Mouse (Mus musculus) c-Kit-positive CD71-negative TER-119-negative erythroid progenitor cells, embryonic 14.5 days (primary cell): ENCODE data around the gene Gk5.
"Not testable (repeated sequence)": the region's sequence is repeated elsewhere in the genome, so short reads cannot be mapped to it uniquely, and the experiment has no call there.

Source experiments
- DNase-seq: peaks from one replicate; pipeline ENCODE4 v3.0.0-alpha.2; 2013; ENCODE audit warnings: low read depth

Gene Gk5

GRCm38 (mm10) chr9:96118861-96119772, at the start of gene Gk5:
Gene Gk5 (plus strand): TSS chr9:96119362.
- DNase-seq = peak; percentile 91

- DNase-seq = no peak
These were observed 40.3 kb upstream of the Gk5 start for GRCm38 (mm10) chr9:96078752-96079315.

- DNase-seq = no peak
These were observed 33.9 kb upstream of the Gk5 start for GRCm38 (mm10) chr9:96085293-96085692.

- DNase-seq = no peak
These were observed 31.5 kb upstream of the Gk5 start for GRCm38 (mm10) chr9:96087671-96088070.

DNA sequence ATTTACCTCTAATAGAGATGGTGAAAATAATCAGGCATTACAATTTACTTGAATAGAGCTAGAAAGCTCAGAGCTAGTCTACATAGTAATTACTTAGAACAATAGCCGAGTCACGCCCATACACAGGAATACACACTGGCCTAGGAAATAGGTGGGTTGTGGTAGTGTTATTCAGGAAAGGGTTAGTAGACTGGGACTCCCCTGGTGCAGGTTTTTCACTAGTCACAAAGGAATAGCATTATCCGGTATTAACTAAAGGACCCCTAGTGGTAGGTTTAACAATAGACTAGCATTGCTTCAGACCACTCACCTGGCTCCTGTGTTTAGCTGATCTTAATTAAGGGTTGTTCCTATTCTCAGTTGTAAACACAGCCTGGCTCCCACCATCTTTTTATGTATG, 30.7 kb upstream of the Gk5 start:
- DNase-seq = not testable (repeated sequence)

DNA sequence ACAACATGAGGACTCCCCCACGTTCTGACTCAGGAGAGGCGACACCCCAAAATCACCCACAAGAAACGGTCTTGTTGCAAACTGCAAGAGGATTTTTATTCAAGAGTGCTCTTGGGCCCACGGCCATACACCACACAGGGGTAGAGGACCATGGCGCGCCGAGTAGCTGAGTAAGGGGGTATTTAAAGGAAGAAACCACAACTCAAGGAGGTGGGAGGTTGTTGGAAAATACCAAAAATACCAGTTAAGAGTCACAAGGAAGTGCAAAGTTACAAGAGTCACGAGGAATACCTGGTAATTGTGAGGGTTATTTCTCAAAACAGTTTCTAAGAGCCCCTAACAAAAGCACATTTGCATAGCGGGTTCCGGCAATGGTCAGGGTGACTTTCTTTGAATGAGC, 26.5 kb upstream of the Gk5 start:
- DNase-seq = not testable (repeated sequence)

- DNase-seq = no peak
These were observed 25.9 kb upstream of the Gk5 start for GRCm38 (mm10) chr9:96093221-96093620.

GRCm38 (mm10) chr9:96094341-96094740, 24.8 kb upstream of the Gk5 start:
- no peak for DNase-seq

GRCm38 (mm10) chr9:96095192-96095591, 24.0 kb upstream of the Gk5 start:
- DNase-seq = no peak

DNA sequence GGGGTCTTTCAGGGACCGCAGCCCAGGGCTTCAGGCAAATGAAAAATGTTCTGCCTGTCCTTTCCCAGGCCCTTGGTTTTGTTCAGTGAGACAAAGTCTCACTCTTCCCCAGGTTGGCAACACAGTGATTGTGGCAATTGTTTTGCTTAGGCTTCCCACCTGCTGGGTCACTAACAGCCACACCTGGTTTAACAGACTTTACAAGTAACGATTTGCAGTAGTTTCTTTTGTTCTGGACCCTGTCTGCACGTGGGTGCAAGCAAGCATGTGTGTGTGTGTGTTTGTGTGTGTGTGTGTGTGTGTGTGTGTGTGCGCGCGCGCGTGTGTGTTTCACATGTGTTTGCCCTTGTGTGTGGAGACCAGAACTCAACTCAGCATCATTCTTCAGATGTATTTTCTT, 16.3 kb upstream of the Gk5 start:
- no peak for DNase-seq

DNA sequence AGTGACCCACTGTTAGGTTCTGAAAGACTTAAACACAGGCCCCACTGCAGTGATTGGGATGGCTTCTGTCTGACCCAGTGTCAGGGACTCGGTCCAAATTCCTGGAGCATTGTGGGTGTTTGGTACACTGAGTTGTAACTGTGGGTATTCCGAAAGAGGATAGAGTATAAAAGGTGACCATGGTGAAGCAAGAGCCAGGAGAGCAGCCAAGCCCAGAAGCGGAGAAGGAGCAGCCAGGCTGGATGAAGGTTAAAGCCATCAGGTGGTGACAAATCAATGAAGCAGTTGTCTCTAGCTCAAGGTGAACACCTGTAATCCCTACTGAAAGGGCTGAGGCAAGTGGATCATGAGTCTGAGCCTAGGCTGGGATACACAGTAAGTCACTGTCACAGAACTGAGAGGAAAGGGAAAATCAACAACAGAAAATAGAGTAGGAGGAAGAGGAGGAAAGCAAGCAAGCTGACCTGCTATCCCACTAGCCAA, 6.2 kb upstream of the Gk5 start:
- DNase-seq = no peak

GRCm38 (mm10) chr9:96116801-96117200, 2.4 kb upstream of the Gk5 start:
- no peak for DNase-seq

GRCm38 (mm10) chr9:96118216-96118615, 946 bp upstream of the Gk5 start:
- DNase-seq = no peak

- no peak for DNase-seq
These were observed 8.8 kb downstream of the Gk5 start for GRCm38 (mm10) chr9:96127972-96128371.

DNA sequence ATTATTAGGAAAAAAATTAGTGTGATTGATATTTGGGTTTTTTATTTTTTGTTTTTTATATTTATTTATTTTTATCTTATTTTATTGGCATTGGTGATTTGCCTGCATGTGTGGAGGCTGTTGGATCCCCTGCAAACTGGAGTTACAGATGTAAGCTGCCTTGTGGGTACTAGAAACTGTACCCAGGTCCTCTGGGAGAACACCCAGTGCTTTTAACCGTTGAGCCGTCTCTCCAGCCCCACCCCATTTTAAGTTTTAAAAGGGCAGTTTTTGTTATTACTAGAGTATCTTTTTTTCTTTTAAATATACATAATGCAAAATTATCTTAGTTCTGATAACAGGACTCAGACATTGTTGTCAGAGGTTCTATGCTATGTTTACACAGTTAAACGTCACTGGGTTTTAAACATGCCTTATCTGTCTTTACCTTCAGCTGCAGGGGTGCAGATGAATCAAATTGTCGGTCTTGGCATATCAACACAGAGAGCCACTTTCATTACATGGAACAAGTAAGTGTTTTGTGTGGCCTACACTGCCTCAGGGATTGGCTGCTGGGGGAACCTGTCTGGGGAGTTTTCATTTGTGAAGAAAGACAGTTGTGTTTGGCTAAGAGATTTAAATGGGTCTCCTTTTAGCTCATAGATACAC, 13.9 kb downstream of the Gk5 start:
- no peak for DNase-seq

- DNase-seq = no peak
These were observed 15.3 kb downstream of the Gk5 start for GRCm38 (mm10) chr9:96134470-96134869.

DNA sequence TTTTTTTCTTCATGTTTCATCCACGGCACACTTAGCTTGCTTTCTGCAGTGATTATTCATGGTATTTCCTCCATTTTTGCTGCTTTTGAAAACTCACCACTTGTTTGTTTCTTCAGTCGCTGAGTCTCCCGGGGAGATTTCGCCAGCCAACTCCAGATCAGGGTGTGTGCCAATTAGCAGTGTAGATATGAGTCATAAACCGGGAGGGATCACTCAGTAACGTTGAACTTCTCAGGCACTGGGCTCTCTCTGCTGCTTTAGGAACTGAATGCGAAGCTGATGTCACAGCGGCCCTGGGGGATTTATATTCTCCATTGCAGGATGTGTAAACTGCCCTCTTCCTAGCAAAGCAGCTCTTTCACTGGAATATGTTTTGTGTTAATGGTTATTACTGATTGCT, 15.8 kb downstream of the Gk5 start:
- DNase-seq = no peak

GRCm38 (mm10) chr9:96135461-96135860, 16.3 kb downstream of the Gk5 start:
- DNase-seq = no peak

GRCm38 (mm10) chr9:96138958-96139357, 19.8 kb downstream of the Gk5 start:
- DNase-seq = no peak

DNA sequence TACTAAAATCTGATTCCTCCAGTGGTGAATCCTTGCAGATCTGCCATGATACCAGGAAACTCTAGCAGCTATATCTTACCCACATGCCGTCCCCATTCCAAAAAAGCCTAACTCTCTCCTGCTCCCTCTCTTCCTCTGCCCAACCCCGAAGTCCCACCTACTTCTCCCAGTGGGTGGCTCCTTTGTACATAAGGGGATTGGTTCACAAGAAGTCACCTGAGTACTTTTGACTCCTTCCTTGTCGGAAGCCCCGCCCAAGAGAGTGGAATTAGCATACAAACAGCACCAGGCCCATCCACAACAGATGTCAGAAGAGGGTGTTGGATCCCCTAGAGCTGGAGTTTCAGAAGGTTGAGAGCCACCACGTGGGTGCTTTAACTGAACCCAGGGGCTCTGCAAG, 20.7 kb downstream of the Gk5 start:
- no peak for DNase-seq

GRCm38 (mm10) chr9:96140931-96141330, 21.8 kb downstream of the Gk5 start:
- DNase-seq = no peak

- DNase-seq = no peak
These were observed 23.3 kb downstream of the Gk5 start for GRCm38 (mm10) chr9:96142499-96142898.

DNA sequence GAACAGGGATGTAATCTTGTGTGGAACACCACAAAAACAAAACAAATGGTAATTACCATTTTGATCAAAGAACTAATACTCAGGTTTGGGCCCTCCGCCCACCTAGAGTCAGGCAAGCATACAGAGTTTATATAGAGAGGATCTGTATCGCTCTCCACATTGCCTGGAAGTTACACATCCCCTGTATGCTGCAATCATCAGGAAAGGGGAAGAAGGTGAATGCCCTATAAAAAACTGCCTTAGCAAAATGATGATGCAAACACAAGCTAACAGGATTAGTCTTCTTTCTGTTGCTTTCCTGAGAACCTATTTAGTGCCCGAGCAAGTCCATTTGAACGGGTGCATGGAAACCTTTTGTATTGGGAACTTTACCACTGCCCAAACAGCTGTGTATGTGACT, 24.5 kb downstream of the Gk5 start:
- DNase-seq = no peak
